Mouse (Mus musculus): ENCODE measurements around the gene Rora. TPM values are rescaled to one million over a fixed set of nuclear protein-coding genes. Genes with fewer than 3 reads are reported as not detected.
A peak's percentile ranks its signal among the peaks of the same experiment; 100 is the strongest.

Rora gene
- polyA plus RNA-seq, 1 experiment = 24.1 TPM

GRCm38 (mm10) chr9:69125011-69125786, 471.6 kb downstream of the Rora start:
- Histone ChIP-seq H3K4me1 (ENCODE audit: control insufficient read depth, insufficient read depth, low read length) (peaks cover 2% of the 10 kb centered on the region; the same call in 1 of the 2 replicates), H3K4me3 (ENCODE audit: control insufficient read depth, low read depth, low read length) (peak overlapping the region; percentile 48; the same call in 1 of the 2 replicates), H3K36me3 (ENCODE audit: control insufficient read depth, insufficient read depth, low read length) (no peaks in the 10 kb centered on the region), H3K27ac (ENCODE audit: control insufficient read depth, insufficient read depth, low read depth, low read length) (no peak overlapping the region), H3K27me3 (ENCODE audit: control insufficient read depth, insufficient read depth, low read length) (no peaks in the 10 kb centered on the region)
- TF ChIP-seq POLR2A (IDR thresholded peaks at IDR 0.05; ENCODE audit: control insufficient read depth, low read depth, low read length) (no peak), CTCF (IDR thresholded peaks at IDR 0.05; ENCODE audit: control insufficient read depth, insufficient read depth, insufficient replicate concordance, low read depth, low read length) (no peak)

- H3K36me3 ChIP-seq (ENCODE audit: control insufficient read depth, insufficient read depth, low read length) = no peaks in the 10 kb centered on the region
- H3K4me1 ChIP-seq (ENCODE audit: control insufficient read depth, insufficient read depth, low read length) = peaks cover 2% of the 10 kb centered on the region; the same call in 1 of the 2 replicates
- no peak overlapping the region for H3K27ac ChIP-seq (ENCODE audit: control insufficient read depth, insufficient read depth, low read depth, low read length)
- TF ChIP-seq POLR2A (IDR thresholded peaks at IDR 0.05; ENCODE audit: control insufficient read depth, low read depth, low read length) (no peak), CTCF (IDR thresholded peaks at IDR 0.05; ENCODE audit: control insufficient read depth, insufficient read depth, insufficient replicate concordance, low read depth, low read length) (no peak)
- no peak overlapping the region for H3K4me3 ChIP-seq (ENCODE audit: control insufficient read depth, low read depth, low read length)
- no peaks in the 10 kb centered on the region for H3K27me3 ChIP-seq (ENCODE audit: control insufficient read depth, insufficient read depth, low read length)
These were observed 472.2 kb downstream of the Rora start for GRCm38 (mm10) chr9:69125787-69126161.

- Histone ChIP-seq H3K4me1 (ENCODE audit: control insufficient read depth, insufficient read depth, low read length) (peaks cover 2% of the 10 kb centered on the region; the same call in 1 of the 2 replicates), H3K27ac (ENCODE audit: control insufficient read depth, insufficient read depth, low read depth, low read length) (no peak overlapping the region), H3K4me3 (ENCODE audit: control insufficient read depth, low read depth, low read length) (no peak overlapping the region), H3K36me3 (ENCODE audit: control insufficient read depth, insufficient read depth, low read length) (no peaks in the 10 kb centered on the region), H3K27me3 (ENCODE audit: control insufficient read depth, insufficient read depth, low read length) (no peaks in the 10 kb centered on the region)
- TF ChIP-seq POLR2A (IDR thresholded peaks at IDR 0.05; ENCODE audit: control insufficient read depth, low read depth, low read length) (no peak), CTCF (IDR thresholded peaks at IDR 0.05; ENCODE audit: control insufficient read depth, insufficient read depth, insufficient replicate concordance, low read depth, low read length) (no peak)
These were observed 473.0 kb downstream of the Rora start for GRCm38 (mm10) chr9:69126595-69126994.

GRCm38 (mm10) chr9:69128335-69128734, 474.7 kb downstream of the Rora start:
- TF ChIP-seq CTCF (IDR thresholded peaks at IDR 0.05; ENCODE audit: control insufficient read depth, insufficient read depth, insufficient replicate concordance, low read depth, low read length) (no peak), POLR2A (IDR thresholded peaks at IDR 0.05; ENCODE audit: control insufficient read depth, low read depth, low read length) (no peak)
- Histone ChIP-seq H3K27me3 (ENCODE audit: control insufficient read depth, insufficient read depth, low read length) (no peaks in the 10 kb centered on the region), H3K36me3 (ENCODE audit: control insufficient read depth, insufficient read depth, low read length) (no peaks in the 10 kb centered on the region), H3K4me3 (ENCODE audit: control insufficient read depth, low read depth, low read length) (no peak overlapping the region), H3K27ac (ENCODE audit: control insufficient read depth, insufficient read depth, low read depth, low read length) (no peak overlapping the region), H3K4me1 (ENCODE audit: control insufficient read depth, insufficient read depth, low read length) (peaks cover 2% of the 10 kb centered on the region; the same call in 1 of the 2 replicates)

- Histone ChIP-seq H3K27ac (ENCODE audit: control insufficient read depth, insufficient read depth, low read depth, low read length) (no peak overlapping the region), H3K4me3 (ENCODE audit: control insufficient read depth, low read depth, low read length) (no peak overlapping the region), H3K36me3 (ENCODE audit: control insufficient read depth, insufficient read depth, low read length) (no peaks in the 10 kb centered on the region), H3K4me1 (ENCODE audit: control insufficient read depth, insufficient read depth, low read length) (no peaks in the 10 kb centered on the region), H3K27me3 (ENCODE audit: control insufficient read depth, insufficient read depth, low read length) (no peaks in the 10 kb centered on the region)
- TF ChIP-seq POLR2A (IDR thresholded peaks at IDR 0.05; ENCODE audit: control insufficient read depth, low read depth, low read length) (no peak), CTCF (IDR thresholded peaks at IDR 0.05; ENCODE audit: control insufficient read depth, insufficient read depth, insufficient replicate concordance, low read depth, low read length) (no peak)
These were observed 479.4 kb downstream of the Rora start for GRCm38 (mm10) chr9:69132995-69133394.

- H3K4me3 ChIP-seq (ENCODE audit: control insufficient read depth, low read depth, low read length) = no peak overlapping the region
- no peaks in the 10 kb centered on the region for H3K4me1 ChIP-seq (ENCODE audit: control insufficient read depth, insufficient read depth, low read length)
- H3K36me3 ChIP-seq (ENCODE audit: control insufficient read depth, insufficient read depth, low read length) = no peaks in the 10 kb centered on the region
- no peak for TF ChIP-seq POLR2A (IDR thresholded peaks at IDR 0.05; ENCODE audit: control insufficient read depth, low read depth, low read length)
- no peak for TF ChIP-seq CTCF (IDR thresholded peaks at IDR 0.05; ENCODE audit: control insufficient read depth, insufficient read depth, insufficient replicate concordance, low read depth, low read length)
- H3K27ac ChIP-seq (ENCODE audit: control insufficient read depth, insufficient read depth, low read depth, low read length) = no peak overlapping the region
- H3K27me3 ChIP-seq (ENCODE audit: control insufficient read depth, insufficient read depth, low read length) = no peaks in the 10 kb centered on the region
These were observed 480.1 kb downstream of the Rora start for GRCm38 (mm10) chr9:69133696-69134095.

GRCm38 (mm10) chr9:69134604-69135003, 481.0 kb downstream of the Rora start:
- TF ChIP-seq CTCF (IDR thresholded peaks at IDR 0.05; ENCODE audit: control insufficient read depth, insufficient read depth, insufficient replicate concordance, low read depth, low read length) = no peak
- H3K27me3 ChIP-seq (ENCODE audit: control insufficient read depth, insufficient read depth, low read length) = no peaks in the 10 kb centered on the region
- H3K4me3 ChIP-seq (ENCODE audit: control insufficient read depth, low read depth, low read length) = no peak overlapping the region
- no peaks in the 10 kb centered on the region for H3K4me1 ChIP-seq (ENCODE audit: control insufficient read depth, insufficient read depth, low read length)
- no peak overlapping the region for H3K27ac ChIP-seq (ENCODE audit: control insufficient read depth, insufficient read depth, low read depth, low read length)
- no peaks in the 10 kb centered on the region for H3K36me3 ChIP-seq (ENCODE audit: control insufficient read depth, insufficient read depth, low read length)
